Mouse (Mus musculus) brain, embryonic 14.5 days (tissue): ENCODE measurements around the gene Saxo1.

Source experiments
- CTCF ChIP-seq: fragments of 200-500 bp; IDR thresholded peaks from 2 replicates; pipeline ENCODE4 v1.5.1; 2012; ENCODE audit warnings: inconsistent platforms, mild to moderate bottlenecking, moderate library complexity, borderline replicate concordance; ENCODE audit not compliant: insufficient read depth, insufficient read length; ENCODE audit errors: extremely low read depth
- POLR2A ChIP-seq: fragments of 200-500 bp; IDR thresholded peaks from 2 replicates; pipeline ENCODE4 v1.6.1; 2012; ENCODE audit warnings: mild to moderate bottlenecking, inconsistent platforms, borderline replicate concordance; ENCODE audit not compliant: poor library complexity, insufficient read depth, insufficient read length, severe bottlenecking; ENCODE audit errors: extremely low read depth

DNA sequence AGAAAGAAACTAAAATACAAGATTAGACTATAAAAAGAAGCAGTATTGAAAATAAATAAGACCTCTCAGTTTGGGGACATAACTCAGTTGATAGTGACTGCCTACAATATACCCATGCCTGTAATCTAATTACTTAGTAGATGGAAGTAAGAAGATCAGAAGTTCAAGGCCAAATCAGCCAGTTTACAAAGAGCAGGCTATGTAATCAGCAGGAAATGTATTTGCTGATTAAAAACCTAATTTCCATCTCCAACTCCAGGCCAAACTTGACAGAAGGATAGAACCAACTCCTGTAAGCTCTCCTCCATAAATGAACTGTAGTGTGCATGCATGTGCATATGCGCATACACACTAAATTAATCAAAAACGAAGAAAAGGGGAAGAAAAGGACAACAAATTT, 33.2 kb upstream of the Saxo1 start:
- no peak for TF ChIP-seq POLR2A
- TF ChIP-seq CTCF: no peak
